Mouse (Mus musculus) retina, adult 2 months (tissue): Measurements from ENCODE around the gene Slc7a9.

Experiments
- DNase-seq: peaks from one replicate; pipeline ENCODE4 v3.0.0-alpha.2; 2012; ENCODE audit warnings: low read depth, low spot score

Gene Slc7a9

GRCm38 (mm10) chr7:35447996-35448846 is at the start of gene Slc7a9:
Gene Slc7a9, plus strand, starts transcription at chr7:35448796.
- DNase-seq: no peak

GRCm38 (mm10) chr7:35401169-35401568 is 47.4 kb upstream of the Slc7a9 start:
- no peak for DNase-seq

- DNase-seq: no peak
Observed at GRCm38 (mm10) chr7:35415226-35415625, 33.4 kb upstream of the Slc7a9 start.

- DNase-seq: no peak
Observed at GRCm38 (mm10) chr7:35415801-35416653, 32.6 kb upstream of the Slc7a9 start.

GRCm38 (mm10) chr7:35416654-35416948 is 32.0 kb upstream of the Slc7a9 start:
- DNase-seq: no peak

- no peak for DNase-seq
Observed at GRCm38 (mm10) chr7:35423071-35423470, 25.5 kb upstream of the Slc7a9 start.

- no peak for DNase-seq
Observed at GRCm38 (mm10) chr7:35428146-35428545, 20.4 kb upstream of the Slc7a9 start.

- DNase-seq: no peak
Observed at GRCm38 (mm10) chr7:35435266-35435665, 13.3 kb upstream of the Slc7a9 start.

GRCm38 (mm10) chr7:35447501-35447900 is 1.1 kb upstream of the Slc7a9 start:
- no peak for DNase-seq

- no peak for DNase-seq
Observed at GRCm38 (mm10) chr7:35448867-35449266, 271 bp downstream of the Slc7a9 start.

- DNase-seq: no peak
Observed at GRCm38 (mm10) chr7:35456091-35456814, 7.7 kb downstream of the Slc7a9 start.

GRCm38 (mm10) chr7:35460971-35461370 is 12.4 kb downstream of the Slc7a9 start:
- no peak for DNase-seq

- no peak for DNase-seq
Observed at GRCm38 (mm10) chr7:35465027-35465426, 16.4 kb downstream of the Slc7a9 start.

GRCm38 (mm10) chr7:35467856-35468255 is 19.3 kb downstream of the Slc7a9 start:
- no peak for DNase-seq

- DNase-seq: no peak
Observed at GRCm38 (mm10) chr7:35470794-35471193, 22.2 kb downstream of the Slc7a9 start.

- DNase-seq: no peak
Observed at GRCm38 (mm10) chr7:35476457-35476856, 27.9 kb downstream of the Slc7a9 start.

- DNase-seq: no peak
Observed at GRCm38 (mm10) chr7:35485126-35485525, 36.5 kb downstream of the Slc7a9 start.

GRCm38 (mm10) chr7:35486553-35486952 is 38.0 kb downstream of the Slc7a9 start:
- no peak for DNase-seq

GRCm38 (mm10) chr7:35490186-35490585 is 41.6 kb downstream of the Slc7a9 start:
- no peak for DNase-seq

GRCm38 (mm10) chr7:35491005-35491404 is 42.4 kb downstream of the Slc7a9 start:
- DNase-seq: no peak

- no peak for DNase-seq
Observed at GRCm38 (mm10) chr7:35497516-35497915, 48.9 kb downstream of the Slc7a9 start.

GRCm38 (mm10) chr7:35501995-35502394 is 53.4 kb downstream of the Slc7a9 start:
- no peak for DNase-seq
